Mouse (Mus musculus) midbrain, embryonic 16.5 days (tissue): ENCODE measurements at regions not wholly inside any gene's neighbourhood (a gene's known extent, or its start where the extent isn't known, plus 50 kb on each side); places are given as distances from the start of the nearest gene placed in this dataset.
A peak's percentile ranks its signal among the peaks of the same experiment; 100 is the strongest.

Experiments
- ATAC-seq: fragments of 200-750 bp; cut with Nextera tagmentation; 2 replicates; pipeline ENCODE4 v1.8.0; 2017; ENCODE audit warnings: moderate TSS enrichment
- H3K27ac ChIP-seq: fragments of 300-500 bp; sonication (generic); 2 replicates; pipeline ENCODE4 v1.5.1; 2014; ENCODE audit warnings: mild to moderate bottlenecking, low read length, mixed read lengths
- H3K27me3 ChIP-seq: fragments of 300-500 bp; sonication (generic); 2 replicates; pipeline ENCODE4 v1.6.1; 2014; ENCODE audit warnings: low read depth, low read length, mixed read lengths; ENCODE audit not compliant: control insufficient read depth, insufficient read depth
- H3K36me3 ChIP-seq: fragments of 300-500 bp; sonication (generic); 2 replicates; pipeline ENCODE4 v1.6.1; 2014; ENCODE audit warnings: mild to moderate bottlenecking, low read length, moderate library complexity, mixed read lengths; ENCODE audit not compliant: control insufficient read depth, insufficient read depth
- H3K4me1 ChIP-seq: fragments of 300-500 bp; sonication (generic); 2 replicates; pipeline ENCODE4 v1.6.1; 2014; ENCODE audit warnings: mild to moderate bottlenecking, low read length, mixed read lengths; ENCODE audit not compliant: control insufficient read depth, insufficient read depth
- H3K4me2 ChIP-seq: fragments of 300-500 bp; sonication (generic); 2 replicates; pipeline ENCODE4 v1.6.1; 2014; ENCODE audit warnings: mild to moderate bottlenecking, low read length, mixed read lengths
- H3K4me3 ChIP-seq: fragments of 300-500 bp; sonication (generic); 2 replicates; pipeline ENCODE4 v1.5.1; 2014; ENCODE audit warnings: low read depth, mild to moderate bottlenecking, low read length, moderate library complexity, mixed read lengths
- H3K9ac ChIP-seq: fragments of 300-500 bp; sonication (generic); 2 replicates; pipeline ENCODE4 v1.6.1; 2014; ENCODE audit warnings: low read depth, low read length, mixed read lengths
- H3K9me3 ChIP-seq: fragments of 300-500 bp; sonication (generic); replicated peaks from 2 replicates; pipeline ENCODE4 v1.6.1; 2014; ENCODE audit warnings: mild to moderate bottlenecking, low read length, mixed read lengths; ENCODE audit not compliant: control insufficient read depth, poor library complexity, severe bottlenecking
- WGBS: fragments of 180-500 bp; shearing (Covaris S2); extraction: QIAGEN DNeasy Blood & Tissue Kit; methylation state at CpG from one replicate; pipeline ENCODE4 v1.1.7; 2014; 5-methylcytosine and 5-hydroxymethylcytosine counted together

GRCm38 (mm10) chr3:41184375-41184774 lies 101.5 kb upstream of the Pgrmc2 start:
- H3K27ac ChIP-seq, result no peak overlapping the region
- no peaks in the 10 kb centered on the region; the same call in 1 of the 2 replicates for H3K27me3 ChIP-seq
- WGBS, result 87% methylated on average over 7 of the region's 7 CpGs
- H3K9me3 ChIP-seq, result no peaks in the 10 kb centered on the region
- no peaks in the 10 kb centered on the region for H3K36me3 ChIP-seq
- ATAC-seq, result no peak
- H3K9ac ChIP-seq, result no peak overlapping the region
- H3K4me1 ChIP-seq, result 0 out of 2 replicates have a peak, but pooled peaks cover 2% of the 10 kb centered on the region
- H3K4me3 ChIP-seq, result no peak overlapping the region
- no peak overlapping the region for H3K4me2 ChIP-seq

- no peak overlapping the region for H3K9ac ChIP-seq
- ATAC-seq, result no peak
- 75% methylated on average over 10 of the region's 10 CpGs for WGBS
- 0 out of 2 replicates have a peak, but pooled peaks cover 2% of the 10 kb centered on the region for H3K4me1 ChIP-seq
- no peak overlapping the region for H3K4me3 ChIP-seq
- no peak overlapping the region for H3K27ac ChIP-seq
- no peaks in the 10 kb centered on the region; the same call in 1 of the 2 replicates for H3K27me3 ChIP-seq
- H3K36me3 ChIP-seq, result no peaks in the 10 kb centered on the region
- no peak overlapping the region for H3K4me2 ChIP-seq
- no peaks in the 10 kb centered on the region for H3K9me3 ChIP-seq
These were observed 100.2 kb upstream of the Pgrmc2 start for GRCm38 (mm10) chr3:41182900-41183595.

DNA sequence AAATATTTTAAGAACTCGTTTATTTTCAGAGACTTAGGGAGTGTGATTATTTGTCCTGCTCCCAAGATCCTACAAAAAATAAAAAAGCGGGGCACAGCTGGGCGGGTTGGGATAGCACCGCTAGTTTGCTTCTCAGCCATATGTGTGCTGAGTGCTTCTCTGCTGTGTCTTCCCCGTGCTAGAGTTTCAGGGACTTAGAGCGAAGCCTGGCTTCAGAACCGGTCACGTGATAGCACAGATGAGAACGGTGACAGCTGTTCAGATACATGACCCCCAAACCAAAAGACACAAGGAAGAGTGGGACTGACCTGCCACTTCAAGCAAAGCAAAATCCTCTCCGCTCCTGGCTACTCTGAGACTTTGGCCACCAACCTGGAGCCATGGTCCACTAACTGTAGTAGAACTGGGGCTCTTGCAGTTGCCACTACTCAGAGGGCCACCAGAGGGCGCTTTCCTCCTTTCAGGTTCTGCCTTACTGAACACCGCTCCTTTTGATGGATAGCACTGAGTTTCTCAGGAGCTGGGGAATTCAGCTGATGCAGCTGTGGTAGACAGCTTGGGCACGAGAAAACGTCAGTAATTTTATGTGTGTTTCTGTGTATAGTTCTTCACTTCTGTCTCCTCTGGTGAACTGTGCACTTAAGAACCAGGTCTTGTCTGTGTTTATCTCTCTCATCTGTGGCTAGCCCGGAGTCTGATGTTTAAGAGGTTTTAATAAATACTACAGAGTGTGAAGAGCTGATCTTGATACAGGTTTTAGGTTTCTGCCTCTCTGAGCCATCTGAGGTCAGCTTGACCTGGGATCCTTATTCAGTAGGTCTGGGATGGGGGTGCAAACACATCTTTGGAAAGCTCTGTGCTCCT lies 99.4 kb upstream of the Pgrmc2 start:
- H3K27me3 ChIP-seq, result no peaks in the 10 kb centered on the region; the same call in 1 of the 2 replicates
- no peaks in the 10 kb centered on the region for H3K36me3 ChIP-seq
- ATAC-seq, result peak; percentile 95
- 0 out of 2 replicates have a peak, but pooled peaks cover 2% of the 10 kb centered on the region for H3K4me1 ChIP-seq
- H3K9me3 ChIP-seq, result no peaks in the 10 kb centered on the region
- H3K4me2 ChIP-seq, result peak overlapping the region; percentile 10; the same call in 1 of the 2 replicates
- no peak overlapping the region for H3K27ac ChIP-seq
- WGBS, result 56% methylated on average over 15 of the region's 15 CpGs
- no peak overlapping the region for H3K9ac ChIP-seq
- H3K4me3 ChIP-seq, result no peak overlapping the region

DNA sequence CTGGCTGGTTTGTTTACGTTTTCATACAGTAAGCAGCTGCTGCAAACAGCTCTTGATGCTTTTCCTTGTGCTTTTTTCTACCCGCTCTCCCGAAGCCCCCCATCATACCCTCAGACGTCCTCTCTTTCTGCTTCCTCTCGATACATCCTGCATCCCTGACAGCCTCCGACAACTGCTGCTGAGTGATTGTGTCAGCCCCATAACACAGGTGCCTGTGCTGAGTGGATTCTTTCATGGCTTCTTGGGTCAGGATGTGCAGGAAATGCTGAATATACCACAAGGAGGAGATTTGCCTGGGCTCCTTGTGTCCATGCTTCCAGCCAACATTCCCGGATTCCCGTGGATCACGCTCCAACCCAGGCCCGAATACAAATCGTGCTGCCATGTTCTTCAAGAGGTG lies 98.6 kb upstream of the Pgrmc2 start:
- WGBS, result 87% methylated on average over 11 of the region's 11 CpGs
- Histone ChIP-seq H3K4me1 (0 out of 2 replicates have a peak, but pooled peaks cover 2% of the 10 kb centered on the region), H3K27me3 (no peaks in the 10 kb centered on the region; the same call in 1 of the 2 replicates), H3K9me3 (no peaks in the 10 kb centered on the region), H3K4me3 (no peak overlapping the region), H3K27ac (no peak overlapping the region), H3K4me2 (no peak overlapping the region), H3K36me3 (no peaks in the 10 kb centered on the region), H3K9ac (no peak overlapping the region)
- ATAC-seq, result no peak

DNA sequence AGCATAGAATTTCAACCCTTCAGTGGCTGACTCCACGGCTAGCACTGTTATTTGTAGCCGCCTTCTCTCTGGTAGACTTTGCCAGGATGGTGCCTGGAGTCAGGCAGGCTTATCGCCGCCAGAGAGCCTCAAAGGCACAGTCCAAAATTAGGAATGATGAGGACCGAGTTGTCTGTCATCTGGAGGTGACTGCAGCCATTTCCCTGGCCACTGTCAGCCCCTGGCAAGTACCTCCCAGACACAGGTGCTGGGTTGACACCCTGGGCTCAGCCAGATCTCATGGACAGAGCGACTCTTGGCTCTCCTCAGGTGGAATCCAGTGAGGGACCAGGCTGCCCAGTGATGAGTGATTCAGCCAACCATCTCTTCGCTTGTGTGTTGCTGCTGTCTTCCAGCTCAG lies 98.1 kb upstream of the Pgrmc2 start:
- 0 out of 2 replicates have a peak, but pooled peaks cover 2% of the 10 kb centered on the region for H3K4me1 ChIP-seq
- no peak overlapping the region for H3K9ac ChIP-seq
- no peak overlapping the region for H3K27ac ChIP-seq
- no peak overlapping the region for H3K4me2 ChIP-seq
- no peaks in the 10 kb centered on the region; the same call in 1 of the 2 replicates for H3K27me3 ChIP-seq
- no peaks in the 10 kb centered on the region for H3K9me3 ChIP-seq
- no peak overlapping the region for H3K4me3 ChIP-seq
- no peaks in the 10 kb centered on the region for H3K36me3 ChIP-seq
- 89% methylated on average over 7 of the region's 7 CpGs for WGBS
- no peak for ATAC-seq

DNA sequence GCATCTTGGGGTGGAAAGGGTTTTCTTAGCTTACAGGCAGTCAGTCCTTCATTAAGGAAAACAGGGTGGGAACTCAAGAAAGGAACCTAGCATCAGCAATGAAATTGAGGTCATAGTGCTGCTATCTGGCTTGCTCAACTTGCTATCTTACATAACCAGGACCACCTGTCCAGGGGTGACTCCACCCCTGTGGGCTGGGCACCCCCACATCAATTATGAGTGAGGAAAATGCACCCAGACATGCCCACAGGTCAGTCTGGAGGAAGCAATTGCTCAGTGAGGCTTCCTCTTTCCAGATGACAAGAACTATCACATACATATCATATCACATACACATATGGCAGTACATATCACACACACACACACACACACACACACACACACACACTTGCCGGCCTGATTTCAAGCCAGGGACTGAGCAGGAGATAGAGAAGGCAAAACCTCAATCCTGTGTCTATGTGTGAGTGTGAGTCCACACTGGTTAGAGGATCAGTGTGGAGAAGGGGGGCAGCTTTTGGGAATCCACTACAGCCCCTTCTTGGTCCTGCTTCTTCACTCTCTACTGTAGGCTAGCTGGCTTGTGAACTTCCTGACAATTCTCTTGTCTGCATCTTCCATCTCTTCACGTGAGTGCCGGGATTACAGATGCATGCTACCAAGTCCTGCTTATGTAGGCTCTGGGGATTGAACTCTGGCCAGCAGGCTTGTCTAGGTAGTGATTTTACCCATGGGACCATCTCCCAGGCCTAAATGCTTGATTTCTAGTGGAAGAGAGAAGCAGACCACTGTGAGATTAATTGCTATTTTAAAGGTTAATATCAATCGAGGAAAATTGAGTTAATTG lies 96.4 kb upstream of the Pgrmc2 start:
- WGBS, result 73% methylated on average over 4 of the region's 4 CpGs
- Histone ChIP-seq H3K9me3 (no peaks in the 10 kb centered on the region), H3K27ac (no peak overlapping the region), H3K27me3 (no peaks in the 10 kb centered on the region; the same call in 1 of the 2 replicates), H3K4me2 (no peak overlapping the region), H3K4me3 (no peak overlapping the region), H3K36me3 (no peaks in the 10 kb centered on the region), H3K4me1 (0 out of 2 replicates have a peak, but pooled peaks cover 2% of the 10 kb centered on the region), H3K9ac (no peak overlapping the region)
- ATAC-seq, result no peak

- no peak overlapping the region for H3K4me2 ChIP-seq
- H3K27ac ChIP-seq, result no peak overlapping the region
- no peak for ATAC-seq
- no peak overlapping the region for H3K9ac ChIP-seq
- no peak overlapping the region for H3K4me3 ChIP-seq
- no peaks in the 10 kb centered on the region; the same call in 1 of the 2 replicates for H3K27me3 ChIP-seq
- H3K4me1 ChIP-seq, result no peaks in the 10 kb centered on the region
- H3K36me3 ChIP-seq, result no peaks in the 10 kb centered on the region
- no peaks in the 10 kb centered on the region for H3K9me3 ChIP-seq
These were observed 94.3 kb upstream of the Pgrmc2 start for GRCm38 (mm10) chr3:41177124-41177523.

GRCm38 (mm10) chr3:41175356-41175755 lies 92.5 kb upstream of the Pgrmc2 start:
- ATAC-seq, result no peak
- Histone ChIP-seq H3K4me2 (no peak overlapping the region), H3K27ac (no peak overlapping the region), H3K27me3 (no peaks in the 10 kb centered on the region), H3K4me1 (no peaks in the 10 kb centered on the region), H3K9me3 (no peaks in the 10 kb centered on the region), H3K4me3 (no peak overlapping the region), H3K9ac (no peak overlapping the region), H3K36me3 (no peaks in the 10 kb centered on the region)
- WGBS, result 92% methylated on average over 3 of the region's 3 CpGs
